Mouse (Mus musculus) central nervous system, embryonic 11.5 days (tissue): ENCODE data around the gene Celf3. TPM values are rescaled to one million over a fixed set of nuclear protein-coding genes. Genes with fewer than 3 reads are reported as not detected.

Source experiments
- polyA plus RNA-seq: library from polyadenylated mRNA; depleted of rRNA; stranded (reverse); fragments of >200 nt; gene quantifications from 2 replicates; pipeline ENCODE4 v1.2.3, GENCODE M21; 2012; rRNA removed

Celf3 gene
- 186 and 206 TPM in 2 replicates for polyA plus RNA-seq

GRCm38 (mm10) chr3:94477981-94478422 is at the start of gene Celf3:
Gene Celf3, plus strand, starts transcription at chr3:94478295.

GRCm38 (mm10) chr3:94442951-94443596 is 35.0 kb upstream of the Celf3 start, which contains the start of gene Mrpl9:
Gene Mrpl9, plus strand, starts transcription at chr3:94443318.

GRCm38 (mm10) chr3:94443597-94443964 is 34.5 kb upstream of the Celf3 start, which contains the start of gene Oaz3:
Gene Oaz3, minus strand, starts transcription at chr3:94443915.

GRCm38 (mm10) chr3:94480291-94480884 is 2.3 kb downstream of the Celf3 start, which contains the start of gene Riiad1:
Gene Riiad1, minus strand, starts transcription at chr3:94480341.

Other genes with a start within 250 kb of the Celf3 start
- not detected in 2 replicates for gene Gm4778, start 214.3 kb upstream of the Celf3 start, polyA plus RNA-seq
- gene Them4, start 168.2 kb upstream of the Celf3 start, polyA plus RNA-seq, result 3.6 and 6.6 TPM in 2 replicates
- 0.12 and 0.19 TPM in 2 replicates for gene Them5, start 136.2 kb upstream of the Celf3 start, polyA plus RNA-seq
- 0.28 and 0.48 TPM in 2 replicates for gene C2cd4d, start 115.9 kb upstream of the Celf3 start, polyA plus RNA-seq
- 0.36 and 0.53 TPM in 2 replicates for gene Rorc, start 105.5 kb upstream of the Celf3 start, polyA plus RNA-seq
- gene Lingo4, start 79.8 kb upstream of the Celf3 start, polyA plus RNA-seq, result 0.25 and 0.41 TPM in 2 replicates
- gene Tdrkh, start 65.0 kb upstream of the Celf3 start, polyA plus RNA-seq, result 14.2 and 25.3 TPM in 2 replicates
- gene Mrpl9, start 35.0 kb upstream of the Celf3 start, polyA plus RNA-seq, result 60.7 and 69.7 TPM in 2 replicates
- gene Oaz3, start 34.4 kb upstream of the Celf3 start, polyA plus RNA-seq, result 0.23 and 0.27 TPM in 2 replicates
- 1.8 and 2.7 TPM in 2 replicates for gene Riiad1, start 2.0 kb downstream of the Celf3 start, polyA plus RNA-seq
- 24.1 and 34.7 TPM in 2 replicates for gene Snx27, start 104.4 kb downstream of the Celf3 start, polyA plus RNA-seq
- gene Gm10972, start 164.8 kb downstream of the Celf3 start, polyA plus RNA-seq, result not detected in 2 replicates
- 4.2 and 5.1 TPM in 2 replicates for gene Tuft1, start 180.6 kb downstream of the Celf3 start, polyA plus RNA-seq
- 0.35 and 0.37 TPM in 2 replicates for gene Selenbp2, start 215.3 kb downstream of the Celf3 start, polyA plus RNA-seq